Mouse (Mus musculus) CD8-positive naive resting alpha-beta T cell, adult 2 months (primary cell): ENCODE results near the gene Rps16.

Experiments used
- DNase-seq, 2 experiments: peaks; one replicate each; pipeline ENCODE4 v3.0.0; 2022; ENCODE audit warnings: low read depth in 2 of 2, low spot score in 2 of 2

Gene Rps16

DNA sequence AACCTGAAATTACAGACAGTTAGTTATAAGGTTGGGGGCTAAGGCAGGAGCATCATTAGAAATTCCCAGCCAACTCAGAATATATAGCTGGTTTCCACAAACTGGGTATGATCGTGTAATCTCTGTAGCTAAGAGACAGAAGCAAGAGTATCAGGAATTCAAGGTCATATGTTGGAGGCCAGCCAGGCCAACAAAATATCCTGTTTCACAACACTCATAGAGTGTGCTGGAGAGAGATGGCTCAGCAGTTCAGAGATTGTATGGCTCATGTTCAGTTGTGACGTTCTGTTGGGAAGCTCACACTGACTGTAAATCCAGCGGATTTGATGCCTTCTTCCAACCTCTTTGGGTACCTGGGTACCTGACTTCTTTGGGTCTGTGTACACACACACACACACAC is 2.7 kb upstream of the Rps16 start:
- DNase-seq = no peak

DNA sequence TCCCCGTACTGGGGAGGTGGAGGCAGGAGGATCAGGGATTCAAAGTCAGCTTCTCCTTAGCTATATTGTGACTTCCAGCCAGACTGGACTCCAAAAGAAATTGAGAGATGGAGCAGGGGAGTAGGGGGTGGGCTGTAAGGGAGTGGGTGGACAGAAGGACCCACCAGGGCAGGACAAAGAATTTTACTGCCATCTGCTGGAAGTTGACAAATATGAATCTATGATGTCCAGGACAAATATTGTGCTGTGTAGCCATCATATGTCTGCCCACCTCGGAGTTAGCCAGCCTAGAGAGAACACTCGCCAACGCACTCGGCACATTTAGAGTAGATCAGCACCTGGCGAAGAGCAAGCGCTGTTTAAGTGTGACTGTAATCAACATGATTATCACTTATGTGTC is 1.9 kb upstream of the Rps16 start:
- DNase-seq = no peak

DNA sequence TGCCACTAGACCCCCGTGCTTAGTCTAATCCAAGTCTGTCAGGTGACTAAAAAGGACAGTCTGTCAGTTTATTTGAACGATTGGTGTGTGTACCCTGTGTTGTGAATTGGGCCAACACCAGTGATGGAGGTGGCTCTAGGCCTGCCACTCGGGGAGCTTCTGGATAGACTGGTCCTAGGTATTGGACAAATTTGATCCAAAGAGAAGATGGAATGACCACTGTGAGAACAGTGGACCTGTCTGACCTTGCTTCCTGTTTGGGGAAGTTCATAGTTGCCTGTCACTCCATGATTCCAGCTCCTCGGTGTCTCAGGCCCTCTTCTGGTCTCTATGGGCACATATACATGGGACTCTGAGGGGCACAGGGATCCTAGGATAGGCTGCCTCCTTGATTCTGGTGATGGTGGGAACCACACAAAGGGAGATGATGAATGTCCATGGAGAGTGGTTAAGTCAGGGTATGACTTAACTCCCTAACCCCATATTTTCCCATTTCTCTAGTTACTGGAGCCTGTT is 1.3 kb downstream of the Rps16 start:
- DNase-seq = no peak

DNA sequence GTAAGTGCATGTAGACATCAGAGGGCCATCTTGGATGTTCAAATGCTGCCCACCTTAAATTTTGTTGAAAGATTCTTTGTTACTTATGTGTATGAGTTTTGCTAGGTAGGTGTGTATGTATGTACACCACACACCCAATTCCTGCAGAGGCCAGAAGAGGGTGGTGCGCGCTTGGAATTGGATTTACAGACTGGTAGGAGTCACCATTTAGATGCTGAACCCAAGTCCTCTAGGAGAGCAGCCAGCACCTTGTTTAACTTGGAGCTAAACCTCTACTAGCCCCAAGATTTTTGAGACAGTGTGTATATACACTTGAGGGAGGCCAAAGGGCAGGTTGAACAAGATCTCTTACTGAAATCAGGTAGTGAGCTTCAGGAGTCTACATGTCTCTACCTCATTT is 2.8 kb downstream of the Rps16 start:
- no peak for DNase-seq

DNA sequence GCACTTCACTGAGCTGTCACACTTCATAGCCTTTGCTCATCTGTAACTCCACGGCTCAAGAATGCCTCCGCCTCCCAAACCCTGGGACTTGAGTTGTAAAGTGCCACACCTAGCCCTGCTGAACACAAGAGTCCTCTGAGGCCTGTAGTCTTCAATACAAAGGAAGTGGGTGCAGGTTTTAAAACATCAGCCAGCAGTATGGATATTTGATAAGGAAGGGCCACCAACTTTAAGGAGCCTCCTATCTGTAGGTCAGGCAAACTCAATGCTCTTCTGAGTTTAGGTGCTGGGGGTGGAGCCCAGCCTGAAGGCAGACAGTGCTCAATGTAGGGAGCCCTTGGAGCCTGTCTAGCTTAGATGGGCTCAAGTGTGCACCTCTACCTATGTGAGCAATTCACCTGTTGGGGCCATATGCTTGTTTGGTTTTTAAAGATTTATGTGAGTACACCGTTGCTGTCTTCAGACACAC is 3.7 kb downstream of the Rps16 start:
- DNase-seq = no peak

DNA sequence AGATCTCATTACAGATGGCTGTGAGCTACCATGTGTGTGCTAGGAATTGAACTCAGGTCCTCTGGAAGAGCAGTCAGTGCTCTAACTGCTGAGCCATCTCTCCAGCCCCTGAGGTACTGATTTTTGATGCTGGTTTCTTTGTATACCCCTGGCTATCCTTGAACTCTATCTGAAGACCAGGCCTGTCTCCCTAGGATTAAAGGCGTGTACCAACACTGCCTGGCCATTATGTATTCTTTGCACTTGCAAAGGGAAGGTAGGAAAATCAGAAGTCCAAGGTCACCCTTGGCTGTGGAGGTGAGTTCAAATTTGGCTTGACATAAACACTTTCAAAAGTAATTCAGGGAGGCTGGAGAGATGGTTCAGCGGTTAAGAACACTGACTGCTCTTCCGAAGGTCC is 4.1 kb downstream of the Rps16 start:
- no peak for DNase-seq

DNA sequence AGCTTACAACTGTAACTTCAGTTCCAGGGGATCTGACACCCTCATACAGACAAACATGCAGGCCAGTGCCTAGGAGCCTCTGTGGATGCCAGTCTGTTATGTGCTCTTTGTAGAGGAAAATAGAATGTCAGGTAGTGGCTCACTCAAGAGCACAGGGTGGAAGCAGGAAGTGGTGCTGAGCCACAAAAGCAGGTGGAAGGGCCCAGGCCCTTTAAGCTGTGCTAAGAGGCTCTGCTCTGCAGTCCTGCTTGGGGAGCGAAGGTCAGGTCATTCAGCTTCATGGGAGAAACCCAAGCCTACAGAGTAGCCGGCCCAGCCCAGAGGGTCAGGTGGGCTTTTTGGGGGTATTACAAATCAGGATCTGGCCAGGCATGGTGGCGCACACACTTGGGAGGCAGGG is 4.8 kb downstream of the Rps16 start:
- peak; percentile 41 to 57 for DNase-seq

DNA sequence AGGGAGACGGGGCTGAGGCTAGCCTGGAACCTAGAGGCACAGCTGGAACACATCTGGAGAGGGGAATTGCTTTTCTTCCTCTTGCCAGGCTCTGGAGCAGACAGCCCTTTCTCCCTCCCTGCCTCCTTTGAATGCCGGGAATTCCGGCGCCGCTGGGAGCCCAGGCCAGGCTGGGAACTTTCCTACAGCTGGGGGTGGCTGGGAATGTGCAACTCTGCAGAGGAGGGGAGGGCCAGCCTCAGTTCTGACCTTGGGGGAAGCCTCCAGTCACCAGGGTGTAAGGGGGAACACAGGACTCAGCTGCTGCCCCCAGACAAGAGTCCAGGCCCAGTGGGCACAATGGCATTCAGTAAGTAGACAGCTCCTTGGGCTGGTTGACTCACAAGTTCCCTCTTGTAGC is 6.5 kb downstream of the Rps16 start:
- no peak for DNase-seq

DNA sequence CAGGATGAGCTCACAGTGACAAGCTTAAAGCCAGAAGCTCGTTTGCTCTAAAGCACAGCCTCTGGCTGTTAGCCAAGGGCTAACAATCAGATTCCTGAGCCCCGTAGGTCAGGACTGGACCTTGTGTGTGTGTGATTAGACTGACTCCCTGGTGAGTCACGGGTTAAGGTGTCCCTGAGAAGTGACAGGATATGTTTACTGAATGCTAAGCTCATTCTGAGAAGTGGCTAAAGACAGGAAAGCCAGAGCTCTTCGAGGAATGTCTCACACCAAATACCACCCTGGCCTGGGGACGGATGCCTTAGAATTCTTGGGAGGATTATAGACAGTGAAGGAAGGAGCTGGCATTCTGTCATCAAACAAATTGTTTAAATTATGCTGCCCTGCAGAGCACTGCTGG is 7.5 kb downstream of the Rps16 start:
- no peak for DNase-seq

DNA sequence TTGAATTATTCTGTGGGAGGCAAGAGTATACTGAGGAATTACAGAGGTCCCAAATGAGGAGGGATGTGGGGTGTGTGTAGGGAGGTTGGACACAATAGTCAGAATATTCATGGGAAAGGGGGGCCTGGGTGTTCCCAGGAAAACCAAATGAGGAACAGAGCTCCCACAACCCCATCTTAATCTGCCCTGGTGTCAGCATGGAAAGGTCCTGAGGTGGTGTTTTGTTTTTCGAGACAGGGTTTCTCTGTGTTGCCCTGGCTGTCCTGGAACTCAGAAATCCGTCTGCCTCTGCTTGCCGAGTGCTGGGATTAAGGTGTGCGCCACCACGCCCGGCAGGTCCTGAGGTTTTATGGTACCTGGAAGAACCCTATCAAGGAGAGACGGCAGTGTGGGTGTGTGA is 8.0 kb downstream of the Rps16 start:
- no peak for DNase-seq

DNA sequence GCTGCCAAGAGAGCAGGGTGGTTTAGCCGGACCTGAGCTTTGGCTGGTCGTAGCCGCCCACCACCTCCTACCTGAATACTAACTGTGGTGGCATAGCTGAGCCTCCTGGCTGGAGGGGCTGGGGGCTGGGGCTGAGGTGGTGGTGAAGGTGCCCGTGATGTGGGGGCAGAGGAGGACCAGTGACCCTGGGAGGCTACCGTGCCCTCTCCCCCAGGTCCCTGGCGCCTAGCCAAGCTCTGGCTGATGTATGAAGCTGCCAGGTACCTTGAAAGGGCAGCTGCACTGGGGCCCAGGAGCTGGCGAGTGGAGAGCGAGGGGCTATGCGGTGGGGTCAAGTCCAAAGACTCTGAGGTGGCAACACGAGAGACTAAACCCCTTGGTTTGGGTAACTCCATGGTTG is 9.4 kb downstream of the Rps16 start:
- DNase-seq = no peak

DNA sequence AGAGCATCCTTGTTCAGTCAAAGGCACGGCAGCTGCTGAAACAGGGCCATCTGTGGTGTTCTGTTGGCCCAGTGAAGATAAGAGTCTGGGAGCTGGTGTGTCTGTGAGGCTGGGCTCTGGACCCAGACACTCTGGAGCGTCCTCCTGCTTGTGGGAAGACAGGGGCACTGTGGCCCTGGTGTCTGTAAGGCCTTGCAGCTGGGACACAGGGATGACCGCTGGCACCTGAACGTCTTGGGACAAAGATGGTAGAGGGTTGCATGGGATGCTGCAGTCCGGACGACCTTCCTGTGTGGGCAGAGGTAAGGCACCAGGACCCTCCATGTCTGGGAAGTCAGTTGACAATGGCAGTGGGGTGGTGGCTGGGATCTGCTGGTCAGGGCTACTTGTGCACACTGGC is 9.8 kb downstream of the Rps16 start:
- DNase-seq = no peak

DNA sequence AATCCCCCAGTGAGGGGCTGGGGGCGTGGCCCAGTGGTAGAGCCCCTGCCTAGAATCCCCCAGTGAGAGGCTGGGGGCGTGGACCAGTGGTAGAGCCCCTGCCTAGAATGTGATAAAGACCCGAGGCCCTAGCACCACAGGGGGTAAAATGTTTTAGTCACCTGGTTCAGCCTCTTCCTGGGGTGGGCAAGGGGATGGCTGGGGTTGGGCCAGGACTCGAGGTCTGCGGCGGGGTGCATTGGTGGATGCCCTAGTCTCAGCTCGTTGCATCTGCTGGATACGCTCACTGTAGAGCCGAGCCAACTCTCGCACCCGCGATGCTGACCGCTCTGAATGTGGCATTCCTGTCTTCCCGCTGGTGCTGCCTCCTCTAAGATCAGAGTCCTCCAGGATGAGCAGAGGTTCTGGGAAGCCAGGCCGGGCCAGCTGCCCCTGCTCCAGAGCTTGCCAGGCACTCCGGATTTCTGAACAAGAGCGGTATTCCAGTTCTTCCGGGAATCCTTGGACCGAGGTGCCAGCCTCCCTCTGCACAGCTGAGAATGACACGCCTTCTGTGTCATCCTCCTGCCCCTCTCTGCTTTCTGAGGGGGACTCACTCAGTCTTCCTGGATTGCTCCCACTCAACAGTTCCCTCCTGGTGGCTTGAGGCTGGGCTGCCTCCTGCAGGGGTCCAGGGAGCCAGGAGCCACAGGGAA is 11.3 kb downstream of the Rps16 start:
- no peak for DNase-seq

DNA sequence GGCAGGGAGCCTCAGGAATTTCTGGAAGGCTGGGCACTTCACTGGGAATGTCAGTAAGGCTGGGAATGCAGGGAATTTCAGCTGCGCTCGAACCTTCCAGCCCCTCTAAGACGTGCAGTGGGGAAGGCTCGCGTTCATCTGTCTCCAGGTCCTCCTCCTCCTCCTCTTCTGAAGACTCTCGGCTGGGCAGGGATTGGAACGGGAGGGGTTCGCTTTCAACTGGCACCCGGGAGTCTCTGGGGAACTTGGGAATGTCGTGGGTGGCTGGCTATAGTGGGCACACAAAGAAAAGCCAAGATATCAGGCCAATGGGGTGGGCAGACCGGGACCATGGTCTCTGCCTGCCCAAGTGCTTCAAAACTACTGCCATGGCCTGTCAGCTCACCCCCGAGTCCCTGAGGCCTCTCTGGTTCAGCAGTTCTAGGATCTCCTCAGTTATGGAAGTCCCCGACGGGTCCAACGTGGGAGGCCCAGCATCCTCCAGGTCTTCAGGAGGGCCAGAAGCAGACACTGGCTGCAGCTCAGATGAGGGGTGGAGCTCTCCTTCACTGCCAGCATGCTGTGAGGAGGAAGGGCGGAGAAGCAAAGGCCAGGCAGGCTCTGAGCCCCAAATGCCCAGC is 12.1 kb downstream of the Rps16 start:
- no peak for DNase-seq

DNA sequence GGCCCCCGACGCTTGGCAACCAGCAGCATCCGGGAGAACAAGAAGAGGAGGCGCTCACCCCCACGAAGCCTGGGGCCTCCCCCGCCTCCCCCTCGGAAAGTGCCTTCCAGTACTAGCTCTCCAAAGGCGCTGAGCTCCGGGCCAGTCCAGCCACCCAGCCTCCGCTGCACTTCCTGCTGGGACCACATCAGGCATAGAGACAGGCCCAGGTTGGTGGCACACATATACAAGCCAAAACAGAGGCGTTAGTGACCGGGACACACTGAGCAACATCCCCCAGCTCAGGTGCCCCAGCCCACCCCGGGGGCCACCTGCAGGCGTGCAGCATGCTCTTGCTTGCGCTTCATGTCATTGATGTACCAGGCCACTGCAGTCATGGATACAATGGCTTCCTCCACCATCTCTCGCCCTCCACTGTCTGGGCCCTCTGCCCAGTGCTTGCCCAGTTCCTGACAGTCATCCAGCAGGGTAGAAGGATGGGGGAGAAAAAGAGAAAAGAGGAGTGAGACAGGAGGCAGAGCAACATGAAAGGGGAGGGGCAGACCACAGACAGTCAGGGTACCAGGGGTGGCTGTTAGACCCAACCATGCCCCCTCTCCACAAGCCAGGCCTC is 17.3 kb downstream of the Rps16 start:
- no peak for DNase-seq

DNA sequence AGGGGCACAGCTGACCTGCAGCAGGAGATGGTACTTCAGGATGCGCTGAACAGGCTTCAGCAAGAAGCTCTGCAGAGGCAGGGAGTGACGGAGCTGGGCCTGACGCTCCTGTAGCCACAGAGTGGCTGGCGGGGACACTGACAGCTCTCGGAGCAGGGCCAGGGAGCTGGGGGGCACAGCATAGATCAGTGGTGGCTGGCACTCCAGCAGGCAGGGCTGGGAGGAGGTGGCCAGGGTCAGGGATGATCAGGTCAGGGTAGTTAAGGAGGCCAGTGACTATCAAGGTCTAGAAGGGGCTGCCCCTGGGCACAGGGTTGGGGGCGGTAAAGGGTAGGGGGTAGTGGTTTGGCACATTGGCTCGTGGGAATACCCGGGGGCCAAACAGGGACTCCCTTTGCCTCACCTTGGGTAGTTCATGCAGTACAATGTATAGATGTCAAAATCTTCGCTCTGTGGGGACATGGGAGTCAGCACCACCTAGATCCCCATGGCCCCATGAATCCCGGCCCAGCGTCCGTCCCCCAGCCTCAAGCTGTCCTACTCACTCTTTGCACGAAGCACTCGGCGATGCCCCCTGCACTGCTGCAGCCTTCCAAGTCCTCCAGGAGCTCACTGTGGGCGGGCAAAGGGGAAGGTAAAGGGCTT is 17.9 kb downstream of the Rps16 start:
- DNase-seq = no peak

DNA sequence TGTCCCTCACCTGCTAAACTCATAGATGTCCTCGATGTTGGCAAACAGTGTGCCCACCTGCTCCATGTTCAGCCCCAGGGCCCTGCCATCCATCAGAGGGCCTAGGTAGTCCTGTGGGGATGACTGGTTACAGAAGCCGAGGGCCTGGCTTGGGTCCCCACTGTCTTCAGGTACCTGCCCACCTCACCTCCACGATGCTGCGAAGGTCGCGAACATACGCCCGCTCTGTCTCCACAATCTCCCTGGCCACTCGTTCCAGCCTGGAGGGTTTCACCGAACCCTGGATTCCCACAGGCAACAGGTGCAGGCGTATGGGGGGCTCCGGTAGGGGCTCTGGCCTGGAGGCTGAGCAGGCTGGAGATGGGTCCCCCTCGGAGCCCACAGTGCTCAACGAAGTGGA is 19.6 kb downstream of the Rps16 start:
- DNase-seq = no peak

DNA sequence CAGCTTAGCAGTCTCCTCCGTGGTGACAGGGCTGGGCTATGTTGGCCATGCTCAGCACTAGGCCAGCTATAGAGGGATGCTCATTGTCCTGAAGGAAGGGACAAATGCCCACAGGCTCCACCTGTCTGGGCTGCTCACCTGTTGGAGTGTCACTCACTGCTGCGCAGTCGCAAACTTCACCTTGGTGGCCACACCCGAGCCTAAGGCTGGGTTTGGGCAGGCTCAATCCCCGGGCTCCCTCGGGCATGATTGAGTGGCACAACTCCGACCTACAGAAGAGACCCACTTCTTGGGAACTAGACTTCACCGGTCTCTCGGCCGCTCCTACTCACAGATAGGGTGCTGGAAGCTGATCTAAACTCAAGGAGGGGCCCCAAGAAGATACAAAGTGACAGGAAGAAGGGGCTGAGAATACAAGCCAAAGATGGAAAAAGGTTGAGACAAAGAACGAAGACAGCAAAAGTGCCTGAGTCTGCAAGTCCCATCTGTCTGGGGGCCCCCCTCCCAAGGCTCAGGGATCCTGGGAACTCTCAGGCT is 20.6 kb downstream of the Rps16 start:
- no peak for DNase-seq

DNA sequence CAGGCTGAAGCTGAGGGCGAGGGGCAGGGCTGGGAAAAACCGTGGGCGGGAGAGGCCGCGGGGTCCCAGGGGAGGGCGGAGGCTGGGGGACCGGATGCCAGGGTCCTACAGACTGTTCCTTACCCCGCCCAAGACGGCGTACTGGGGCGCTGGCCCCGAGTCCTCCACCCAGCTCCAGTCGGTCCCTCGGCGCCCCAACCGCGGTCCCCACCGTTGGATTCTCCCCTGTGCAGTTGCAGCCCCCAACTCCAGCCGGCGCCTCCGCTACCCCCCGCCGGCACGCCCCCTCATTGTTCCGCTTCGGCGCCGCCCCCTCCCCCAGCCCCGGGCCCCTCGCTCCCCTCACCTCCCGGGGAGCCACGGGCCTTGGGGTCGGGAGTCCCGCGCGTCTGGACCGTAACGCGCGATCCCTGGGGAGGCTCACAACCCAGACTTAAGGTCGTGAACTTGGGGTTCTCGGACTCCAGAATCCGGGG is 21.1 kb downstream of the Rps16 start:
- peak in 1 of 2 experiments; percentile 43 for DNase-seq

DNA sequence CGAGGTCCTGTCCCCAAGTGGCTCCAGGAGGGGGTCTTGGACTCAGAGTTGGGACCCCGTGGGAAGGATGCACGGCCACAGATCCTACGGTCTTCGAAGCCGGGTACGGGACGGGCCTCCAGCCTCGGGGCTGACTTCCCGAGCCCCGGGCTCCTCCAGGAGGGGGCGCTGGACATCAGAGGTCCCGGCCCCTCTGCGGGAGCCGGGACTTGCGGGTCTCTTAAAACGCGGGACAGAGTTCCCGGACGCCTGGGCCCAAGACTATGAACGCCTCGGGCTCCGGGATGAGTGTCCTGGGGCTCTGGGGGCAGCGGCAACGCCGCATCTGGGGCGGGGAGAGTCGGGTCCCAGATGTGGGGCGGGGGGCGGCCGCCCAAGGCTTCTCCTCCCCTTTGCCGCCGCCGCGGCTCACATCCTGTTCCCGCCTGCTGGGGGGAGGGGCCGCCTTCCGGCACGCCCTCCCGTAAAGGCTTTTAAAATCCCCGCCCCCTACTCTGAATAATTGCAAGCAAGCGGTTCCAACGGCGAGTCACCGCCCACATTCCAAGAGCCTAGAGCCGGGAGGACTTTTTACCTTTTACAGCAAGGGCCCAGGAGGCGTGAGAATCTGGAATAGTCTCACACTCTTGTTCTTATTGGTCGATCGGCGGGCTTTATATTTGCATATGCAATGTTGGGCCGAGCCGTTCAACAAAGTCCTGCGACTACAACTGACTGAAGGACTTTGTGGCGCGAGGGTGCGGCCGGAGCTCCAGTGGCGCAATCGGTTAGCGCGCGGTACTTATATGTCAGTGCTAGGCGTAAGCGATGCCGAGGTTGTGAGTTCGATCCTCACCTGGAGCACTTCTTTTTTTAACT is 22.0 kb downstream of the Rps16 start, which contains the start of gene Plekhg2:
Plekhg2 (minus strand) TSS at position 349 of the 858 bp plus-strand sequence.
- peak; percentile 96 to 97 for DNase-seq
